Mouse (Mus musculus): ENCODE data around the gene Csmd2. TPM values are rescaled to one million over a fixed set of nuclear protein-coding genes. Genes with fewer than 3 reads are reported as not detected.
A peak's percentile ranks its signal among the peaks of the same experiment; 100 is the strongest.

The Csmd2 gene
- polyA plus RNA-seq, 1 experiment from 2014 or later: 4.3 TPM

- Histone ChIP-seq H3K27me3 (no peaks in the 10 kb centered on the region), H3K4me1 (peaks cover 2% of the 10 kb centered on the region; the same call in 1 of the 2 replicates), H3K4me2 (no peak overlapping the region), H3K36me3 (replicated peaks) (no peaks in the 10 kb centered on the region), H3K9me3 (peaks cover 10% of the 10 kb centered on the region; the same call in 1 of the 2 replicates), H3K4me3 (replicated peaks) (no peak overlapping the region), H3K9ac (no peak overlapping the region), H3K27ac (no peak overlapping the region)
- ATAC-seq (ENCODE audit: low FRiP score): no peak
- WGBS: 87% methylated on average over 6 of the region's 6 CpGs
Observed at GRCm38 (mm10) chr4:128128546-128128945, 140.9 kb downstream of the Csmd2 start.

- H3K27ac ChIP-seq: no peak overlapping the region
- no peak overlapping the region for H3K4me3 ChIP-seq (replicated peaks)
- no peak for ATAC-seq (ENCODE audit: low FRiP score)
- no peaks in the 10 kb centered on the region for H3K36me3 ChIP-seq (replicated peaks)
- H3K4me2 ChIP-seq: no peak overlapping the region
- no peaks in the 10 kb centered on the region for H3K27me3 ChIP-seq
- no peak overlapping the region for H3K9ac ChIP-seq
- H3K9me3 ChIP-seq: no peaks in the 10 kb centered on the region
- H3K4me1 ChIP-seq: peaks cover 10% of the 10 kb centered on the region; the same call in 1 of the 2 replicates
- 68% methylated on average over 4 of the region's 4 CpGs for WGBS
Observed at GRCm38 (mm10) chr4:128130611-128131142, 143.0 kb downstream of the Csmd2 start.

- H3K4me3 ChIP-seq (replicated peaks): no peak overlapping the region
- H3K4me2 ChIP-seq: no peak overlapping the region
- H3K27ac ChIP-seq: no peak overlapping the region
- 85% methylated on average over 4 of the region's 4 CpGs for WGBS
- no peaks in the 10 kb centered on the region for H3K27me3 ChIP-seq
- H3K4me1 ChIP-seq: peaks cover 10% of the 10 kb centered on the region; the same call in 1 of the 2 replicates
- H3K9ac ChIP-seq: no peak overlapping the region
- H3K36me3 ChIP-seq (replicated peaks): no peaks in the 10 kb centered on the region
- H3K9me3 ChIP-seq: no peaks in the 10 kb centered on the region
- ATAC-seq (ENCODE audit: low FRiP score): no peak
Observed at GRCm38 (mm10) chr4:128131666-128132065, 144.0 kb downstream of the Csmd2 start.

GRCm38 (mm10) chr4:128132876-128133646 is 145.4 kb downstream of the Csmd2 start:
- 65% methylated on average over 11 of the region's 11 CpGs for WGBS
- no peaks in the 10 kb centered on the region for H3K36me3 ChIP-seq (replicated peaks)
- no peaks in the 10 kb centered on the region for H3K9me3 ChIP-seq
- ATAC-seq (ENCODE audit: low FRiP score): no peak
- no peak overlapping the region for H3K27ac ChIP-seq
- no peak overlapping the region for H3K4me2 ChIP-seq
- H3K27me3 ChIP-seq: no peaks in the 10 kb centered on the region
- no peak overlapping the region for H3K9ac ChIP-seq
- no peak overlapping the region for H3K4me3 ChIP-seq (replicated peaks)
- peaks cover 10% of the 10 kb centered on the region; the same call in 1 of the 2 replicates for H3K4me1 ChIP-seq

- no peaks in the 10 kb centered on the region for H3K36me3 ChIP-seq (replicated peaks)
- no peaks in the 10 kb centered on the region for H3K27me3 ChIP-seq
- 82% methylated on average over 11 of the region's 11 CpGs for WGBS
- no peak overlapping the region for H3K9ac ChIP-seq
- H3K9me3 ChIP-seq: no peaks in the 10 kb centered on the region
- no peak overlapping the region for H3K27ac ChIP-seq
- H3K4me1 ChIP-seq: peaks cover 10% of the 10 kb centered on the region; the same call in 1 of the 2 replicates
- H3K4me3 ChIP-seq (replicated peaks): no peak overlapping the region
- ATAC-seq (ENCODE audit: low FRiP score): no peak
- H3K4me2 ChIP-seq: no peak overlapping the region
Observed at GRCm38 (mm10) chr4:128134348-128134994, 146.8 kb downstream of the Csmd2 start.

- ATAC-seq (ENCODE audit: low FRiP score): peak; percentile 39; the same call in 1 of the 2 replicates
- no peaks in the 10 kb centered on the region for H3K36me3 ChIP-seq (replicated peaks)
- no peak overlapping the region for H3K27ac ChIP-seq
- no peak overlapping the region for H3K9ac ChIP-seq
- H3K9me3 ChIP-seq: no peaks in the 10 kb centered on the region
- H3K4me3 ChIP-seq (replicated peaks): no peak overlapping the region
- peaks cover 10% of the 10 kb centered on the region; the same call in 1 of the 2 replicates for H3K4me1 ChIP-seq
- no peak overlapping the region for H3K4me2 ChIP-seq
- H3K27me3 ChIP-seq: no peaks in the 10 kb centered on the region
- 67% methylated on average over 12 of the region's 12 CpGs for WGBS
Observed at GRCm38 (mm10) chr4:128135014-128135622, 147.5 kb downstream of the Csmd2 start.

GRCm38 (mm10) chr4:128139991-128140390 is 152.3 kb downstream of the Csmd2 start:
- Histone ChIP-seq H3K9ac (no peak overlapping the region), H3K9me3 (no peaks in the 10 kb centered on the region), H3K4me1 (peaks cover 6% of the 10 kb centered on the region; the same call in 1 of the 2 replicates), H3K4me2 (no peak overlapping the region), H3K36me3 (replicated peaks) (no peaks in the 10 kb centered on the region), H3K27ac (no peak overlapping the region), H3K4me3 (replicated peaks) (no peak overlapping the region), H3K27me3 (no peaks in the 10 kb centered on the region)
- 23% methylated on average over 2 of the region's 2 CpGs for WGBS
- ATAC-seq (ENCODE audit: low FRiP score): no peak

- WGBS: 65% methylated on average over 10 of the region's 10 CpGs
- no peak for ATAC-seq (ENCODE audit: low FRiP score)
Observed at GRCm38 (mm10) chr4:128141161-128142101, 153.8 kb downstream of the Csmd2 start.

GRCm38 (mm10) chr4:128142279-128142678 is 154.6 kb downstream of the Csmd2 start:
- 91% methylated on average over 3 of the region's 3 CpGs for WGBS
- Histone ChIP-seq H3K9me3 (no peaks in the 10 kb centered on the region), H3K4me3 (replicated peaks) (no peak overlapping the region), H3K36me3 (replicated peaks) (no peaks in the 10 kb centered on the region), H3K9ac (no peak overlapping the region), H3K27ac (no peak overlapping the region), H3K27me3 (no peaks in the 10 kb centered on the region), H3K4me2 (no peak overlapping the region), H3K4me1 (peaks cover 3% of the 10 kb centered on the region; the same call in 1 of the 2 replicates)
- no peak for ATAC-seq (ENCODE audit: low FRiP score)

More at GRCm38 (mm10) chr4:128141161-128142101, 153.8 kb downstream of the Csmd2 start:
- Histone ChIP-seq H3K27ac (no peak overlapping the region), H3K27me3 (no peaks in the 10 kb centered on the region), H3K9ac (no peak overlapping the region), H3K4me2 (no peak overlapping the region), H3K9me3 (no peaks in the 10 kb centered on the region), H3K4me3 (replicated peaks) (no peak overlapping the region), H3K4me1 (peaks cover 3% of the 10 kb centered on the region; the same call in 1 of the 2 replicates), H3K36me3 (replicated peaks) (no peaks in the 10 kb centered on the region)

- H3K4me1 ChIP-seq: peaks cover 3% of the 10 kb centered on the region; the same call in 1 of the 2 replicates
- H3K4me3 ChIP-seq (replicated peaks): no peak overlapping the region
- 90% methylated on average over 3 of the region's 3 CpGs for WGBS
- H3K36me3 ChIP-seq (replicated peaks): no peaks in the 10 kb centered on the region
- H3K27me3 ChIP-seq: no peaks in the 10 kb centered on the region
- ATAC-seq (ENCODE audit: low FRiP score): no peak
- no peak overlapping the region for H3K9ac ChIP-seq
- H3K9me3 ChIP-seq: no peaks in the 10 kb centered on the region
- H3K27ac ChIP-seq: no peak overlapping the region
- no peak overlapping the region for H3K4me2 ChIP-seq
Observed at GRCm38 (mm10) chr4:128143147-128143546, 155.5 kb downstream of the Csmd2 start.

- WGBS: 94% methylated on average over 4 of the region's 4 CpGs
Observed at GRCm38 (mm10) chr4:128149524-128149923, 161.9 kb downstream of the Csmd2 start.

More at GRCm38 (mm10) chr4:128149524-128149923, 161.9 kb downstream of the Csmd2 start:
- H3K9me3 ChIP-seq: no peaks in the 10 kb centered on the region
- H3K27me3 ChIP-seq: no peaks in the 10 kb centered on the region
- H3K4me1 ChIP-seq: no peaks in the 10 kb centered on the region
- H3K27ac ChIP-seq: no peak overlapping the region
- H3K4me2 ChIP-seq: no peak overlapping the region
- no peak overlapping the region for H3K9ac ChIP-seq
- no peaks in the 10 kb centered on the region for H3K36me3 ChIP-seq (replicated peaks)
- H3K4me3 ChIP-seq (replicated peaks): no peak overlapping the region
- ATAC-seq (ENCODE audit: low FRiP score): no peak

Data from forebrain, embryonic 12.5 days (tissue).